Mouse (Mus musculus): ENCODE measurements around the gene Zkscan16. TPM values are rescaled to one million over a fixed set of nuclear protein-coding genes. Genes with fewer than 3 reads are reported as not detected.

The Zkscan16 gene
- polyA plus RNA-seq (2014; fragmentation: Illumina TruSeq; extraction: RNeasy Lipid Tissue Mini Kit (QIAGEN cat#74804); ENCODE audit: low read depth, low replicate concordance) = 0.21 TPM

GRCm38 (mm10) chr4:58943420-58944205, at the start of gene Zkscan16:
Gene Zkscan16, plus strand, starts transcription at chr4:58943628.

GRCm38 (mm10) chr4:58912629-58913335, 30.6 kb upstream of the Zkscan16 start, which contains the start of gene Ecpas:
Gene Ecpas, minus strand, starts transcription at chr4:58912749.

GRCm38 (mm10) chr4:58986540-58987190, 43.2 kb downstream of the Zkscan16 start, which contains the start of gene Ptgr1:
Gene Ptgr1, minus strand, starts transcription at chr4:58987119.

GRCm38 (mm10) chr4:58994762-58995161, 51.3 kb downstream of the Zkscan16 start, which contains the start of gene Dnajc25:
Gene Dnajc25, plus strand, starts transcription at chr4:58995062.

GRCm38 (mm10) chr4:59002948-59003805, 59.7 kb downstream of the Zkscan16 start, which contains the start of gene Gm20503:
Gene Gm20503, plus strand, starts transcription at chr4:59003210.

Other genes starting within 250 kb of the Zkscan16 start
- not detected for gene Olfr267, start 155.9 kb upstream of the Zkscan16 start, polyA plus RNA-seq (2014; fragmentation: Illumina TruSeq; extraction: RNeasy Lipid Tissue Mini Kit (QIAGEN cat#74804); ENCODE audit: low read depth, low replicate concordance)
- gene Ecpas, start 30.9 kb upstream of the Zkscan16 start, polyA plus RNA-seq (2014; fragmentation: Illumina TruSeq; extraction: RNeasy Lipid Tissue Mini Kit (QIAGEN cat#74804); ENCODE audit: low read depth, low replicate concordance) = 83.4 TPM
- 2.8 TPM for gene Ptgr1, start 43.5 kb downstream of the Zkscan16 start, polyA plus RNA-seq (2014; fragmentation: Illumina TruSeq; extraction: RNeasy Lipid Tissue Mini Kit (QIAGEN cat#74804); ENCODE audit: low read depth, low replicate concordance)
- 15.1 TPM for gene Dnajc25, start 51.4 kb downstream of the Zkscan16 start, polyA plus RNA-seq (2014; fragmentation: Illumina TruSeq; extraction: RNeasy Lipid Tissue Mini Kit (QIAGEN cat#74804); ENCODE audit: low read depth, low replicate concordance)
- gene Gm20503, start 59.6 kb downstream of the Zkscan16 start, polyA plus RNA-seq (2014; fragmentation: Illumina TruSeq; extraction: RNeasy Lipid Tissue Mini Kit (QIAGEN cat#74804); ENCODE audit: low read depth, low replicate concordance) = not detected
- gene Gng10, start 91.5 kb downstream of the Zkscan16 start, polyA plus RNA-seq (2014; fragmentation: Illumina TruSeq; extraction: RNeasy Lipid Tissue Mini Kit (QIAGEN cat#74804); ENCODE audit: low read depth, low replicate concordance) = 19.1 TPM
- not detected for gene AI481877, start 195.4 kb downstream of the Zkscan16 start, polyA plus RNA-seq (2014; fragmentation: Illumina TruSeq; extraction: RNeasy Lipid Tissue Mini Kit (QIAGEN cat#74804); ENCODE audit: low read depth, low replicate concordance)
- 10.5 TPM for gene Ugcg, start 245.6 kb downstream of the Zkscan16 start, polyA plus RNA-seq (2014; fragmentation: Illumina TruSeq; extraction: RNeasy Lipid Tissue Mini Kit (QIAGEN cat#74804); ENCODE audit: low read depth, low replicate concordance)